Mouse (Mus musculus) forebrain, embryonic 16.5 days (tissue): ENCODE measurements at regions not wholly inside any gene's neighbourhood (a gene's known extent, or its start where the extent isn't known, plus 50 kb on each side); places are given as distances from the start of the nearest gene placed in this dataset.
"Not testable (repeated sequence)": the region's sequence is repeated elsewhere in the genome, so short reads cannot be mapped to it uniquely, and the experiment has no call there.

Experiments
- ATAC-seq: fragments of 200-750 bp; cut with Nextera tagmentation; 2 replicates; pipeline ENCODE4 v1.8.0; 2017; ENCODE audit warnings: mild to moderate bottlenecking, moderate library complexity
- H3K27ac ChIP-seq: fragments of 300-500 bp; sonication (generic); 2 replicates; pipeline ENCODE4 v1.5.1; 2014; ENCODE audit warnings: low read length, control low read depth
- H3K27me3 ChIP-seq: fragments of 300-500 bp; sonication (generic); replicated peaks from 2 replicates; pipeline ENCODE4 v1.6.1; 2014; ENCODE audit warnings: low read length; ENCODE audit not compliant: control insufficient read depth, insufficient read depth
- H3K36me3 ChIP-seq: fragments of 300-500 bp; sonication (generic); 2 replicates; pipeline ENCODE4 v1.6.1; 2014; ENCODE audit not compliant: control insufficient read depth, insufficient read depth
- H3K4me1 ChIP-seq: fragments of 300-500 bp; sonication (generic); replicated peaks from 2 replicates; pipeline ENCODE4 v1.6.1; 2014; ENCODE audit warnings: low read length; ENCODE audit not compliant: control insufficient read depth, insufficient read depth
- H3K4me2 ChIP-seq: fragments of 300-500 bp; sonication (generic); 2 replicates; pipeline ENCODE4 v1.6.1; 2014; ENCODE audit warnings: mild to moderate bottlenecking, low read length, control low read depth
- H3K4me3 ChIP-seq: fragments of 300-500 bp; sonication (generic); replicated peaks from 2 replicates; pipeline ENCODE4 v1.5.1; 2014; ENCODE audit warnings: mild to moderate bottlenecking, low read length, control low read depth
- H3K9ac ChIP-seq: fragments of 300-500 bp; sonication (generic); replicated peaks from 2 replicates; pipeline ENCODE4 v1.6.1; 2014; ENCODE audit warnings: low read depth, low read length, control low read depth
- H3K9me3 ChIP-seq: fragments of 300-500 bp; sonication (generic); 2 replicates; pipeline ENCODE4 v1.6.1; 2016; ENCODE audit warnings: low read length; ENCODE audit not compliant: control insufficient read depth
- WGBS: fragments of 180-500 bp; shearing (Covaris S2); extraction: QIAGEN DNeasy Blood & Tissue Kit; methylation state at CpG from one replicate; pipeline ENCODE4 v1.1.7; 2014; 5-methylcytosine and 5-hydroxymethylcytosine counted together

DNA sequence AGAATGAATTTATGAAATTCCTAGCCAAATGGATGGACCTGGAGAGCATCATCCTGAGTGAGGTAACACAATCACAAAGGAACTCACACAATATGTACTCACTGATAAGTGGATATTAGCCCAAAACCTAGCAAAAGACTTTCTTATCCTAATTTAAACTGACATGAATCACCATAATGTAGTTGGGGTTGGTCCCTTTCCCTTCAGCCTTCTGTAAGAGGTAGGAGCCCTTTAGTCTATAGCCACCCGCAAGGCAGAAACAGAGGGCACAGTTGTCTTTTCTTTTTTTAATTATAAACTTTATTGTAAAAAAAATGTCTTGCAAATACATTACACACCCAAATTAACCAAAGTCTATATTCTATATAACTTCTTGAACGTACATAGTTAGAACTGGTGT is 81.3 kb downstream of the Ogfrl1 start:
- not testable (repeated sequence) for H3K4me3 ChIP-seq, H3K4me2 ChIP-seq, H3K9me3 ChIP-seq, H3K36me3 ChIP-seq, H3K27ac ChIP-seq, H3K27me3 ChIP-seq, ATAC-seq, H3K4me1 ChIP-seq, H3K9ac ChIP-seq
- WGBS, result 96% methylated on average over 2 of the region's 2 CpGs

- not testable (repeated sequence) for H3K9me3 ChIP-seq, H3K4me2 ChIP-seq, H3K4me3 ChIP-seq, H3K27ac ChIP-seq, H3K36me3 ChIP-seq, H3K4me1 ChIP-seq, ATAC-seq, H3K9ac ChIP-seq, H3K27me3 ChIP-seq
- WGBS, result 84% methylated on average over 2 of the region's 2 CpGs
These were observed 82.7 kb downstream of the Ogfrl1 start for GRCm38 (mm10) chr1:23314863-23315262.

GRCm38 (mm10) chr1:23292718-23293117 is 104.9 kb downstream of the Ogfrl1 start:
- Histone ChIP-seq H3K9ac (no peak overlapping the region), H3K27ac (no peak overlapping the region), H3K9me3 (no peaks in the 10 kb centered on the region), H3K36me3 (no peaks in the 10 kb centered on the region), H3K4me3 (no peak overlapping the region), H3K4me1 (no peaks in the 10 kb centered on the region), H3K4me2 (no peak overlapping the region), H3K27me3 (no peaks in the 10 kb centered on the region)
- ATAC-seq, result no peak
- 98% methylated on average over 1 of the region's 1 CpGs for WGBS

GRCm38 (mm10) chr1:23286741-23287140 is 110.8 kb downstream of the Ogfrl1 start:
- 18% methylated on average over 4 of the region's 4 CpGs for WGBS

DNA sequence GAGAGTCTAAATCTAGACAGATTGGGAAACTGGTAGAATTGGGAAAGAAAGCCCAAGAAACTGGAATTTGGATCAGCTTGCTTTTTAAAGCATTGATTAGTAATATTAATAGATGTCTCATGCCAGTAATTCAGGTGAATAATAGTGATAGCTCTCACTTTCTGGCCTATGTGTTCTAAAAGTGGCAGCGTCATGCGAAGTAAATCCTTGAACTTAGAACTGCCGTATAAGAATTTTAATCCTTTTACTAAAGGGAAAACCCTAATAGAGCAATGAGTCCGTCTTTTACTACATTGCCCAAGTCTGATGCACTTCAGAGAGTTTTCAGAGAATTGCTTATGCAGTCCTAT is 114.7 kb downstream of the Ogfrl1 start:
- H3K4me1 ChIP-seq, result no peaks in the 10 kb centered on the region
- no peak overlapping the region for H3K4me2 ChIP-seq
- no peaks in the 10 kb centered on the region for H3K36me3 ChIP-seq
- no peak for ATAC-seq
- WGBS, result 89% methylated on average over 4 of the region's 4 CpGs
- no peak overlapping the region for H3K4me3 ChIP-seq
- no peaks in the 10 kb centered on the region for H3K9me3 ChIP-seq
- H3K27me3 ChIP-seq, result no peaks in the 10 kb centered on the region
- H3K9ac ChIP-seq, result no peak overlapping the region
- H3K27ac ChIP-seq, result no peak overlapping the region

More at GRCm38 (mm10) chr1:23286741-23287140, 110.8 kb downstream of the Ogfrl1 start:
- H3K27ac ChIP-seq, result no peak overlapping the region
- H3K27me3 ChIP-seq, result no peaks in the 10 kb centered on the region
- no peak overlapping the region for H3K4me3 ChIP-seq
- no peaks in the 10 kb centered on the region for H3K4me1 ChIP-seq
- H3K36me3 ChIP-seq, result no peaks in the 10 kb centered on the region
- peak; percentile 96 for ATAC-seq
- H3K9me3 ChIP-seq, result no peaks in the 10 kb centered on the region
- no peak overlapping the region for H3K9ac ChIP-seq
- no peak overlapping the region for H3K4me2 ChIP-seq

- Histone ChIP-seq H3K4me3 (no peak overlapping the region), H3K4me2 (no peak overlapping the region), H3K27ac (no peak overlapping the region), H3K27me3 (no peaks in the 10 kb centered on the region), H3K9me3 (no peaks in the 10 kb centered on the region), H3K36me3 (no peaks in the 10 kb centered on the region), H3K9ac (no peak overlapping the region), H3K4me1 (no peaks in the 10 kb centered on the region)
- 97% methylated on average over 2 of the region's 2 CpGs for WGBS
- no peak for ATAC-seq
These were observed 115.2 kb downstream of the Ogfrl1 start for GRCm38 (mm10) chr1:23282215-23282869.

GRCm38 (mm10) chr1:23279827-23280226 is 117.7 kb downstream of the Ogfrl1 start:
- Histone ChIP-seq H3K4me1 (no peaks in the 10 kb centered on the region; the same call in 1 of the 2 replicates), H3K27ac (no peak overlapping the region), H3K36me3 (no peaks in the 10 kb centered on the region), H3K27me3 (no peaks in the 10 kb centered on the region), H3K4me3 (no peak overlapping the region), H3K9ac (no peak overlapping the region), H3K9me3 (no peaks in the 10 kb centered on the region), H3K4me2 (no peak overlapping the region)
- no peak for ATAC-seq
- 88% methylated on average over 2 of the region's 2 CpGs for WGBS

GRCm38 (mm10) chr1:23272077-23272476 is 125.5 kb downstream of the Ogfrl1 start:
- Histone ChIP-seq H3K4me2 (no peak overlapping the region), H3K9ac (no peak overlapping the region), H3K4me3 (no peak overlapping the region), H3K27ac (no peak overlapping the region), H3K27me3 (no peaks in the 10 kb centered on the region), H3K9me3 (no peaks in the 10 kb centered on the region), H3K4me1 (no peaks in the 10 kb centered on the region; the same call in 1 of the 2 replicates), H3K36me3 (no peaks in the 10 kb centered on the region)
- WGBS, result 76% methylated on average over 6 of the region's 6 CpGs
- no peak for ATAC-seq

DNA sequence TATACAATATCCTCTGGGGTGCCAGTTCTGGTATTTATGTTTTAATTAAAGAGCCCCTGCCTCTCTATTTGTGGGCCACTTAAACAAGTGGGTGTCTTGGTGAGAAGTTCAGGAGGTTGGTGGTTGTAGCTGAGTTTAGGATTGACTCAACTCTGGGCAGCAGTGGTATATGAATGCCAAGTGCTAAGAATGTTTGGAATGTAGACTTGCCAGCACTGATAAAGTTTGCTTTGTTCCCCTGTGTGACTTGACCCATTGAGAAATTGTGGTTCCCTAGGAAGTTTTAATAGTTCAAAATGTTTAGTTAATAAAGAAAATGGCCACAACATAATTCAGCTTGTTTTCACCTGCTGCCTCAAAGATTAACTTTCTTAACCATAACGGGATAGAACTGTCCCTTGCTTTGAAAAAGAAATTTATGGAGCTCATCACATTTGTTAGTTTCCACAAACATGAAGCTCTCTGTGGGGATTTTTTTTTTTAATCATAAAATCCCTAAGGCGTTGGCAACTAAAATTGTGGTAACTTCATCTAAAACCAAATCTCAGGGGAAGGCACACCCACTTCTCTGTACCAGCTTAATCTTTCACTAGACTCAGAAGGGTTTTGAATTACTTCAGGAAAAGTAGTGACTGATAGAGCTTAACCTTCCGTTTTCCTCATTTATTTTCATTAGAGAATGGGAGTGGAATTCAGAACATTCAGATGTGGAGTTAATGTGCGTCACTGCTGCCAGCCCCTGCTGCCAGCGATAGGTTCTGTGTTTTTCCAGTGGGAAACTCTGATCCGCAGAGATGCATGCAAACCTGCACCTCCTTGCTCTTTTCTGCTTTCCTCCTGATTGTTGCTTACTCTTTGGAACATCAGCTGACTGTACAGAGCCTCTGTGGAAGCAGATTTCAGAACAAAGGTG is 126.4 kb downstream of the Ogfrl1 start:
- H3K9ac ChIP-seq, result no peak overlapping the region
- H3K4me2 ChIP-seq, result no peak overlapping the region
- no peaks in the 10 kb centered on the region for H3K36me3 ChIP-seq
- no peak overlapping the region for H3K4me3 ChIP-seq
- ATAC-seq, result no peak
- WGBS, result 37% methylated on average over 6 of the region's 6 CpGs
- no peaks in the 10 kb centered on the region for H3K9me3 ChIP-seq
- H3K27ac ChIP-seq, result no peak overlapping the region
- H3K27me3 ChIP-seq, result no peaks in the 10 kb centered on the region
- no peaks in the 10 kb centered on the region for H3K4me1 ChIP-seq
